Mouse (Mus musculus) intestine, embryonic 16.5 days (tissue): Measurements from ENCODE around the gene Fyttd1. TPM values are rescaled to one million over a fixed set of nuclear protein-coding genes. Genes with fewer than 3 reads are reported as not detected.

Experiments
- ATAC-seq: fragments of 200-750 bp; cut with Nextera tagmentation; 2 replicates; pipeline ENCODE4 v1.8.0; 2017; ENCODE audit warnings: moderate TSS enrichment, moderate library complexity
- H3K27ac ChIP-seq: fragments of 300-500 bp; sonication (generic); 2 replicates; pipeline ENCODE4 v1.5.1; 2014; ENCODE audit warnings: mild to moderate bottlenecking, low read length
- H3K27me3 ChIP-seq: fragments of 300-500 bp; sonication (generic); replicated peaks from 2 replicates; pipeline ENCODE4 v1.6.1; 2014; ENCODE audit warnings: low read length, control low read depth, mixed read lengths; ENCODE audit not compliant: control insufficient read depth, insufficient read depth
- H3K36me3 ChIP-seq: fragments of 300-500 bp; sonication (generic); 2 replicates; pipeline ENCODE4 v1.6.1; 2014; ENCODE audit warnings: low read length, control low read depth; ENCODE audit not compliant: control insufficient read depth, insufficient read depth
- H3K4me1 ChIP-seq: fragments of 300-500 bp; sonication (generic); 2 replicates; pipeline ENCODE4 v1.6.1; 2014; ENCODE audit warnings: low read length, control low read depth, mixed read lengths; ENCODE audit not compliant: control insufficient read depth, insufficient read depth
- H3K4me2 ChIP-seq: fragments of 300-500 bp; sonication (generic); 2 replicates; pipeline ENCODE4 v1.6.1; 2014; ENCODE audit warnings: low read depth, low read length, control low read depth
- H3K4me3 ChIP-seq: fragments of 300-500 bp; sonication (generic); 2 replicates; pipeline ENCODE4 v1.5.1; 2014; ENCODE audit warnings: mild to moderate bottlenecking, low read length
- H3K9ac ChIP-seq: fragments of 300-500 bp; sonication (generic); 2 replicates; pipeline ENCODE4 v1.6.1; 2014; ENCODE audit warnings: low read depth, low read length
- H3K9me3 ChIP-seq: fragments of 300-500 bp; sonication (generic); 2 replicates; pipeline ENCODE4 v1.6.1; 2016; ENCODE audit warnings: low read length, control low read depth; ENCODE audit not compliant: control insufficient read depth
- WGBS: fragments of 180-500 bp; shearing (Covaris S2); extraction: QIAGEN DNeasy Blood & Tissue Kit; methylation state at CpG from one replicate; pipeline ENCODE4 v1.1.7; 2014; 5-methylcytosine and 5-hydroxymethylcytosine counted together
- polyA plus RNA-seq: library from polyadenylated mRNA; unstranded; fragments of >200 nt; fragmentation: Nextera tagmentation; extraction: Ambion mirVana; gene quantifications from 2 replicates; pipeline ENCODE4 v1.2.1, GENCODE M21; 2015

Gene Fyttd1
- polyA plus RNA-seq: 61.9 and 72.3 TPM in 2 replicates

DNA sequence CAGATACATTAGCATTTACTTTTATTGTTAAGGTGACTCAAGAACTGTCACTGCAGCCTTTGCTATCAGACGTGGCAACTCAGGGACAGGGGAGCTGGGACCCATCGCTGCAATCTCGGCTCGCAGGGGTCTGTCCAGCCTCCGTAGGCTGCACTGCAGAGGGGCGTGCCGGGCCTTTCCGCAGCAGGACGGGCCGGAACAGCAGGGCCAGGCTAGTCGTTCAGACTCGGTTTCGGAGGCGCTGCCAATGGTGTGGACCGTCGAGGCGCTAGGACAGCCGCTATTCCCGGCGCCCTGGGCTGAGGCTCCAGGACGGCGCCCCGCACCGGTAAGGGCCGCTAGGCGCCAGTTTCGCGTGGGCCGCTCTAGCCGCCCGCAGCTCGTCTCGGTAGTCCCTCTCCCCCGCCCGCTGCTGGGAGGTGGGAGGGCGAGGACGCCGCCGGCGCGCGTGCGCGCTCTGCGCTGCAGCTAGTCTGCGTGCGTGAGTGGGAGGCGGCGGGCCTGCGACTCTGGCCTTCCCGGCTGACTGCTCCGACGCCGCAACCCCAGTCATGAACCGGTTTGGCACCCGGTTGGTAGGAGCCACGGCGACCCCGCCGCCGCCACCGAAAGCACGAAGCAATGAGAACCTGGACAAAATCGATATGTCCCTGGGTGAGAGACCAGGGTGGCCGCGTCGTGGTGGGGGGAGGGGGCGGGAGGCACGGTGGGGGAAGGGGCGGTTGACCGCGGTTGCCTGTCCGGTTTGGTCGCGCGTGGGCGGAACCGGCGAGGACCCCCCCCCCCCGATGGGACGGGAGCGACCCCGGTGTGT, at the start of gene Fyttd1, which contains the start of gene Rubcn:
Fyttd1 (plus strand) TSS at position 158 of the 814 bp plus-strand sequence.
Rubcn (minus strand) TSS at position 424 of the 814 bp plus-strand sequence.
- under 1% methylated on average over 69 of the region's 83 CpGs for WGBS
- H3K4me3 ChIP-seq: peak within 1 kb of the TSS; percentile 89
- no peaks in the 10 kb centered on the region for H3K9me3 ChIP-seq
- peak within 1 kb of the TSS; percentile 92 for H3K27ac ChIP-seq
- no peaks in the 10 kb centered on the region for H3K36me3 ChIP-seq
- peak within 1 kb of the TSS; percentile 91 for H3K9ac ChIP-seq
- H3K4me2 ChIP-seq: peak within 1 kb of the TSS; percentile 84
- H3K27me3 ChIP-seq: no peaks in the 10 kb centered on the region
- peak; percentile 98 for ATAC-seq
- peaks cover 18% of the 10 kb centered on the region for H3K4me1 ChIP-seq

DNA sequence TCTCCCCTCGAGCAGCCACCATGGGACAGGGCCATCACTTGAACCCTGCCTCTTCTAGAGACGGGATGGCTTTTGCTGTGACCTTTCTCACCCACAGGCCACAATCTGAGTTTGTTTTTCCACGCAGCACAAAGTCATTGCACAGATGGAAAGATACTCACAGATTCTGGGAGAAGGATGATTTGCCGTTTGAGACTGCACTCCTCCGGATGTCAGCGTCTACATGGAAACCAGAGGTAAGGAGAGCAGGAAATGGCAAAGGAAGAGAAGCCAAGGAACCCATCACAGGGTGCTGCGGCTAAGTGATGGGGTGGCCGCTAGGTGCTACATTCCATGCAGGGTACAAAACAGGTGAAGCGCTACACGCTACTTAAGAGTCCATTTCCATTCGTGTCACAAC, 48.2 kb upstream of the Fyttd1 start:
- H3K27ac ChIP-seq: no peak overlapping the region
- no peak overlapping the region for H3K4me2 ChIP-seq
- no peak overlapping the region for H3K4me3 ChIP-seq
- no peaks in the 10 kb centered on the region for H3K4me1 ChIP-seq
- 86% methylated on average over 11 of the region's 11 CpGs for WGBS
- H3K36me3 ChIP-seq: peaks cover 14% of the 10 kb centered on the region; the same call in 1 of the 2 replicates
- H3K9me3 ChIP-seq: no peaks in the 10 kb centered on the region
- H3K9ac ChIP-seq: no peak overlapping the region
- no peaks in the 10 kb centered on the region for H3K27me3 ChIP-seq
- no peak for ATAC-seq

GRCm38 (mm10) chr16:32831501-32831900, 45.8 kb upstream of the Fyttd1 start:
- no peak for ATAC-seq
- no peak overlapping the region for H3K4me3 ChIP-seq
- no peak overlapping the region for H3K4me2 ChIP-seq
- H3K9ac ChIP-seq: no peak overlapping the region
- WGBS: 81% methylated on average over 4 of the region's 4 CpGs
- peaks cover 8% of the 10 kb centered on the region for H3K36me3 ChIP-seq
- no peak overlapping the region for H3K27ac ChIP-seq
- H3K4me1 ChIP-seq: no peaks in the 10 kb centered on the region
- H3K9me3 ChIP-seq: no peaks in the 10 kb centered on the region
- no peaks in the 10 kb centered on the region for H3K27me3 ChIP-seq

- Histone ChIP-seq H3K36me3 (peaks cover 15% of the 10 kb centered on the region; the same call in 1 of the 2 replicates), H3K4me1 (no peaks in the 10 kb centered on the region)
- 95% methylated on average over 11 of the region's 11 CpGs for WGBS
Observed at GRCm38 (mm10) chr16:32847103-32847502, 30.2 kb upstream of the Fyttd1 start.

GRCm38 (mm10) chr16:32849042-32849830, 28.1 kb upstream of the Fyttd1 start:
- Histone ChIP-seq H3K9me3 (no peaks in the 10 kb centered on the region), H3K9ac (no peak overlapping the region), H3K4me3 (no peak overlapping the region), H3K36me3 (peaks cover 9% of the 10 kb centered on the region; the same call in 1 of the 2 replicates), H3K4me1 (no peaks in the 10 kb centered on the region), H3K27me3 (no peaks in the 10 kb centered on the region), H3K27ac (peak overlapping the region; percentile 57; the same call in 1 of the 2 replicates), H3K4me2 (no peak overlapping the region)
- WGBS: 79% methylated on average over 11 of the region's 11 CpGs
- ATAC-seq: peak; percentile 94

More at GRCm38 (mm10) chr16:32847103-32847502, 30.2 kb upstream of the Fyttd1 start:
- Histone ChIP-seq H3K9ac (no peak overlapping the region), H3K27ac (no peak overlapping the region), H3K27me3 (no peaks in the 10 kb centered on the region), H3K4me2 (no peak overlapping the region), H3K9me3 (no peaks in the 10 kb centered on the region), H3K4me3 (no peak overlapping the region)
- ATAC-seq: no peak

- ATAC-seq: no peak
- Histone ChIP-seq H3K4me2 (no peak overlapping the region), H3K27me3 (no peaks in the 10 kb centered on the region), H3K9me3 (no peaks in the 10 kb centered on the region), H3K4me3 (no peak overlapping the region), H3K9ac (no peak overlapping the region), H3K4me1 (peaks cover 4% of the 10 kb centered on the region), H3K36me3 (0 out of 2 replicates have a peak, but pooled peaks cover 3% of the 10 kb centered on the region), H3K27ac (0 out of 2 replicates have a peak overlapping the region, but pooled peaks have one; percentile 14)
- 74% methylated on average over 13 of the region's 13 CpGs for WGBS
Observed at GRCm38 (mm10) chr16:32853492-32854049, 23.7 kb upstream of the Fyttd1 start.

DNA sequence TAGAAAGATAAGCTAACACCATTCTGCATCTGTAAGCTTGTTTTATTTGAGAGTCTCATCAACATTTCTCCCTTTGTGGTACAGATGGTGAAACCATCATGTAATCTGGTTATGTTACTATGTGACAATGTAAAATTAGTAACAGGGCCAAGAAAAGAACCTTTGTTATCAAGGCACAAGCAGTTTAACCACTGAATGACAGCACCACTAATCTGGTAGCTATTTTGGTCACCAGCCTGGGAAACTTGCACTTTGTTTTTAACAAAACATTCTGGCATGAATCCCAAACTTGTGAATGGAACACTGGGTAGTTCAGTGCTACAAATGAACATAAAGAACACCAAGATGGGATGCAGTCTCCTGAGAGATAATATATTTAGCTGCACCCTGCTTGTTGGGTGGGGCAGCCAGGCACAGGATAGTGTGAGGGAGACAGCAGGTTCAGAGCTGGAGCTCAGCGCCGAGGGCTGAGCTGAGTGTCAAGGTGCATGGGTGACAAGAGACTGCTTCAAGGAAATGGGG, 23.2 kb upstream of the Fyttd1 start:
- Histone ChIP-seq H3K4me1 (peaks cover 9% of the 10 kb centered on the region), H3K4me2 (no peak overlapping the region), H3K9me3 (no peaks in the 10 kb centered on the region), H3K36me3 (0 out of 2 replicates have a peak, but pooled peaks cover 3% of the 10 kb centered on the region), H3K27me3 (no peaks in the 10 kb centered on the region), H3K4me3 (no peak overlapping the region), H3K27ac (peak overlapping the region; percentile 14; the same call in 1 of the 2 replicates), H3K9ac (no peak overlapping the region)
- no peak for ATAC-seq
- 69% methylated on average over 2 of the region's 2 CpGs for WGBS

GRCm38 (mm10) chr16:32856751-32857150, 20.5 kb upstream of the Fyttd1 start:
- H3K27ac ChIP-seq: no peak overlapping the region
- 0 out of 2 replicates have a peak, but pooled peaks cover 3% of the 10 kb centered on the region for H3K36me3 ChIP-seq
- H3K9me3 ChIP-seq: no peaks in the 10 kb centered on the region
- H3K27me3 ChIP-seq: no peaks in the 10 kb centered on the region
- H3K4me3 ChIP-seq: no peak overlapping the region
- H3K9ac ChIP-seq: no peak overlapping the region
- H3K4me2 ChIP-seq: no peak overlapping the region
- 88% methylated on average over 3 of the region's 3 CpGs for WGBS
- H3K4me1 ChIP-seq: peaks cover 16% of the 10 kb centered on the region
- ATAC-seq: no peak
